Mouse (Mus musculus) brain, embryonic 14.5 days (tissue): ENCODE data around the gene Tdrd7. TPM values are rescaled to one million over a fixed set of nuclear protein-coding genes. Genes with fewer than 3 reads are reported as not detected.

Experiments
- DNase-seq: peaks from one replicate; pipeline ENCODE4 v3.0.0-alpha.2; 2011; ENCODE audit warnings: low read depth
- CTCF ChIP-seq: fragments of 200-500 bp; IDR thresholded peaks from 2 replicates; pipeline ENCODE4 v1.5.1; 2012; ENCODE audit warnings: inconsistent platforms, mild to moderate bottlenecking, moderate library complexity, borderline replicate concordance; ENCODE audit not compliant: insufficient read depth, insufficient read length; ENCODE audit errors: extremely low read depth
- POLR2A ChIP-seq: fragments of 200-500 bp; IDR thresholded peaks from 2 replicates; pipeline ENCODE4 v1.6.1; 2012; ENCODE audit warnings: mild to moderate bottlenecking, inconsistent platforms, borderline replicate concordance; ENCODE audit not compliant: poor library complexity, insufficient read depth, insufficient read length, severe bottlenecking; ENCODE audit errors: extremely low read depth
- polyA plus RNA-seq: library from polyadenylated mRNA; depleted of rRNA; stranded (reverse); fragments of >200 nt; gene quantifications from 2 replicates; pipeline ENCODE4 v1.2.3, GENCODE M21; 2012; rRNA removed

The Tdrd7 gene
- 16.5 and 22.7 TPM in 2 replicates for polyA plus RNA-seq

GRCm38 (mm10) chr4:45964771-45965439 lies at the start of gene Tdrd7:
TSS of gene Tdrd7 (plus strand) at chr4:45965334.
- no peak for TF ChIP-seq CTCF
- TF ChIP-seq POLR2A, result no peak
- DNase-seq, result no peak

- DNase-seq, result peak; percentile 1
- TF ChIP-seq POLR2A (no peak), CTCF (no peak)
These were observed 48.0 kb upstream of the Tdrd7 start for GRCm38 (mm10) chr4:45917091-45917490.

GRCm38 (mm10) chr4:45921663-45922435 lies 43.3 kb upstream of the Tdrd7 start:
- no peak for DNase-seq
- TF ChIP-seq POLR2A (no peak), CTCF (no peak)

GRCm38 (mm10) chr4:45924011-45924410 lies 41.1 kb upstream of the Tdrd7 start:
- TF ChIP-seq CTCF, result no peak
- no peak for TF ChIP-seq POLR2A
- DNase-seq, result no peak

- no peak for DNase-seq
- no peak for TF ChIP-seq POLR2A
- TF ChIP-seq CTCF, result no peak
These were observed 36.6 kb upstream of the Tdrd7 start for GRCm38 (mm10) chr4:45928561-45928960.

- TF ChIP-seq POLR2A, result no peak
- peak; percentile 91 for TF ChIP-seq CTCF
- DNase-seq, result peak; percentile 65
These were observed 23.5 kb upstream of the Tdrd7 start for GRCm38 (mm10) chr4:45941628-45942044.

- TF ChIP-seq CTCF, result no peak
- TF ChIP-seq POLR2A, result no peak
- DNase-seq, result no peak
These were observed 17.4 kb upstream of the Tdrd7 start for GRCm38 (mm10) chr4:45947729-45948128.

- no peak for DNase-seq
- TF ChIP-seq CTCF, result no peak
- no peak for TF ChIP-seq POLR2A
These were observed 15.9 kb upstream of the Tdrd7 start for GRCm38 (mm10) chr4:45949109-45949848.

GRCm38 (mm10) chr4:45951830-45952229 lies 13.3 kb upstream of the Tdrd7 start:
- no peak for DNase-seq
- TF ChIP-seq CTCF (no peak), POLR2A (no peak)

GRCm38 (mm10) chr4:45953025-45953919 lies 11.9 kb upstream of the Tdrd7 start:
- DNase-seq, result no peak
- TF ChIP-seq CTCF (no peak), POLR2A (no peak)

- TF ChIP-seq CTCF, result no peak
- TF ChIP-seq POLR2A, result no peak
- no peak for DNase-seq
These were observed 9.9 kb upstream of the Tdrd7 start for GRCm38 (mm10) chr4:45955235-45955634.

- no peak for DNase-seq
- no peak for TF ChIP-seq POLR2A
- TF ChIP-seq CTCF, result no peak
These were observed 9.0 kb upstream of the Tdrd7 start for GRCm38 (mm10) chr4:45956131-45956530.
